Mouse (Mus musculus) B cell, adult 2 months (primary cell): ENCODE results near the gene Fam89b.
A peak's percentile ranks its signal among the peaks of the same experiment; 100 is the strongest.
"Not testable (repeated sequence)": the region's sequence is repeated elsewhere in the genome, so short reads cannot be mapped to it uniquely, and the experiment has no call there.

Experiments used
- DNase-seq, 2 experiments: peaks; one replicate each; pipeline ENCODE4 v3.0.0; 2022

The Fam89b gene

GRCm38 (mm10) chr19:5710068-5710467 is 19.4 kb downstream of the Fam89b start:
- DNase-seq: no peak

- DNase-seq: peak in 1 of 2 experiments; percentile 15
Observed at GRCm38 (mm10) chr19:5704801-5705571, 24.5 kb downstream of the Fam89b start.

DNA sequence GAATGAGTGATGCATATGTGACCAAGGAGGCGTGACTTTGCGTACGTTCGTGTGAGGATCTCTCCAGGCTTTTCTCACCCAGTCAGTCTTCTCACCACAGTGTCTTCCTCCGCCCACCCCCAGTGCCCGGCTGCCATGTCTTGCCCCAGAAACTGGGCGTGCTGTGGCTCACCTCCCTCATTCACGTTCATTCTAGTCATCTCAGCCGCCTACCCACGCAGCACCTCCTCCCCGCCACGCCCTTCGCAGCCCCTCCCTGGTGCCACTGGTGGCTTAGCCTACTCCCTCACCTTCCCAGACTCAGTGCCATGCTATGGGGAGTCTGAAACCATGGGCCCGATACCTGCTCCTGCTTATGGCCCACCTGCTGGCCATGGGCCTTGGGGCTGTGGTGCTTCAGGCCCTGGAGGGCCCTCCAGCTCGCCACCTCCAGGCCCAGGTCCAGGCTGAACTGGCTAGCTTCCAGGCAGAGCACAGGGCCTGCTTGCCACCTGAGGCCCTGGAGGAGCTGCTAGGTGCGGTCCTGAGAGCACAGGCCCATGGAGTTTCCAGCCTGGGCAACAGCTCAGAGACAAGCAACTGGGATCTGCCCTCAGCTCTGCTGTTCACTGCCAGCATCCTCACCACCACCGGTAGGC is 25.2 kb downstream of the Fam89b start, which contains the start of gene Kcnk7:
Gene Kcnk7, plus strand, starts transcription at position 205 of the 638 bp plus-strand sequence.
- no peak for DNase-seq

DNA sequence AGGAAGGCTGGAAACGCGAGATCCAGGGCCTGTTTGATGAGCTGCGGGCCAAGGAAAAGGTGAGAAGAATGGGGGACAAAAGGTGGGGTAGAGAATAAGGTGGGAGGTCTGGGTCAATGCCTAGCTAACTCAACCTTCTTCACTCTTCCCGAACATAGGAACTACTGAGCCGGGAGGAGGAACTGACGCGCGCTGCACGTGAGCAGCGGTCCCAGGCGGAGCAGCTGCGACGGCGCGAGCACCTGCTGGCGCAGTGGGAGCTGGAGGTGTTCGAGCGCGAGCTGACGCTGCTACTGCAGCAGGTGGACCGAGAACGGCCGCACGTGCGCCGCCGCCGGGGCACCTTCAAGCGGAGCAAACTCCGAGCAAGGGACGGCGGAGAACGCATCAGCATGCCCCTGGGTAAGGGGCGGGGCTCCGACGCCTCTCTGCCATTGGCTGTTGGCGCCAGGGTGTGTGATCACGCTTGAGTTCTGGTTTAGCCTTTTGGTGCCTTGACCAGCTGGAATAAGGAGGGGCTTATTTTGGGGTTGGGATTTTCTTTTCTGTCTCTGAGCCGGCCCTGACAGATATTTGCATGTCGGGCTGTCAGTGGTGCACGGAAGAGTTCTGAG is 33.5 kb downstream of the Fam89b start:
- no peak for DNase-seq

DNA sequence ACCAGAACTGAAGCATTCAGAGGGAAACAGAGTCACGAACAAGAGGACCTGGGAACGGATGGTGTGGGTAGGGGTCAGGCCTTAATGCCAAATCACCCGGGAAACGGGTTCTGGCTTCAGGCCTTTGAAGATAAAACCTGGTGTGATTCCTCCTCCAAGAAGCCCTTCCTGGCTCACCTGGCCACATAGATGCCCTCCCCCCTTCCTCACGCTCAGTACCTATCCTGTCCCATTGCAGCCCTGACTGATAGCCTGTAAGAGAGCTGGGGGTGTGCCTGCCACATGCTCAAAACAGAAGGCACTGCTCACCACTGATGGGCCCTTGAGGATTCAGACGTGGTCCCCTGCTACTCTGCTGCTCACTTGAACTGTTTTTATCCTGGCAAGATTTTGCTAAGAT is 35.7 kb downstream of the Fam89b start:
- DNase-seq: no peak

GRCm38 (mm10) chr19:5692913-5693396 is 36.5 kb downstream of the Fam89b start:
- DNase-seq: no peak

DNA sequence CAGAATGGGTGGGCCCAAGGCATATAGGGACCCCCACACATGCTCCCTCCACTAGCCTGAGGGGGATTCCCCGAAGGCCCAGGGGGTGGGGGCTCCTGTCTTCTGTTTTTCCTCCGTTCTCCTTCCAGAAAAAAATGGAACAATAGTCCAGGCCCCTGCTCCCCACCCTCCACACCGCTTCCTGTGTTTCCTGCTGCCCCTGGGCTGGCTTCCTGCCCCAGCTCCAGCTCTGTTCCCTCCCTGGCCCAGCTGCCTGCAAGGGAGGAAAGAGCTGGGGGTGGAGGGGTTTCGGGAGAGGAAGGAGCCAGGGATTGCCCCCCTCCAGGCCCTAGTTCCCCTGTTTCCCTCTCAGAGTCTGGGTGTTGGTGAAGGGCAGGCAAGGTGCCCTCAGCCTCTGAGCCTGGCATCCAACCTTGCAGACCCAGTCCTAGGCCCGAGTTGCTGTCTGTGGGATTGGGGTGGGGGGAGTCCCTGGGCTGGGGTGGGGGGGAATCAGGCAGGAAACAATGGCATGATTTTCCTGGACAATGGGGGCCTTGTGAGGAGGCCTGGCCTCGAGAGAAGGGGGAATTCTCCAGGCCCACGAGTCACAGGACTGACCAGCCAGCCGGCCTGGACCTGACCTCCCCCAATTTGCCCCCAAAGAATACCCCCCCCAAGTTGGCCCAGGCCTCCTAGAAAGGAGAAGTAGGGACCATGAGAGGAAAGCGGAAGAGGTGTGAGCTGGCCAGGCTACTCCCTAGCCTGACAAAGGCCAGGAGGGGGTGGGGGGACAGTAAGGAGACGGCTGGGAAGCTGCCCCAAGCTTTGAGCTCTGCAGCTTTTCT is 37.2 kb downstream of the Fam89b start:
- no peak for DNase-seq

DNA sequence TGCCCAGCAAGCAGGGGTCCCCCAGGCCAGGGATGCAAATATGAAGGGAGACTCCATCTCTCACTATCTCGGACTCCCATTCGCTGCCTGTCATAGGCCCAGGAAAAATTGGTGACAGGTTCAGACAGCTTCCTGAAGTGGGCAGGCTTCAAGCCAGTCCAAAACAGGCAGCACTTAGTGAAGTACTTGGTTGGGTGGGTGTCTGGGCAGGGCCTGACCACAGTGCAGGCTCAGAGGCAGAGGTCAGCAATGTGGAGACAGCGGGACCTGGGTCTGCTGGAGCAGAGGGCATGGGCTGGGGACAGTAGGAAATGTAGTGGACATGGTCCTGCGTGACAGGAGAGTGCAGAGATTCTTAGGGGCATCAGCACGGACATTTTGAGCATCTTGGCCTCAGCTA is 37.9 kb downstream of the Fam89b start:
- no peak for DNase-seq

DNA sequence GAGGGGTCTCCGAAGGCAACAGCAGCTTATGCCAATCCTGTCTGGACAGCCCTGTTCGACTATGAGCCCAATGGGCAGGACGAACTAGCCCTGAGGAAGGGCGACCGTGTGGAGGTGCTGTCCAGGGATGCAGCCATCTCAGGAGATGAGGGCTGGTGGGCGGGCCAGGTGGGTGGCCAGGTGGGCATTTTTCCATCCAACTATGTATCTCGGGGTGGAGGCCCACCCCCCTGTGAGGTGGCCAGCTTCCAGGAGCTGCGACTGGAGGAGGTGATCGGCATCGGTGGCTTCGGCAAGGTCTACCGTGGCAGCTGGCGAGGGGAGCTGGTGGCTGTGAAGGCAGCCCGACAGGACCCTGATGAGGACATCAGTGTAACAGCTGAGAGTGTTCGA is 39.1 kb downstream of the Fam89b start:
- DNase-seq: no peak

- DNase-seq: peak; percentile 73 to 76
Observed at GRCm38 (mm10) chr19:5689565-5690342, 39.7 kb downstream of the Fam89b start.

DNA sequence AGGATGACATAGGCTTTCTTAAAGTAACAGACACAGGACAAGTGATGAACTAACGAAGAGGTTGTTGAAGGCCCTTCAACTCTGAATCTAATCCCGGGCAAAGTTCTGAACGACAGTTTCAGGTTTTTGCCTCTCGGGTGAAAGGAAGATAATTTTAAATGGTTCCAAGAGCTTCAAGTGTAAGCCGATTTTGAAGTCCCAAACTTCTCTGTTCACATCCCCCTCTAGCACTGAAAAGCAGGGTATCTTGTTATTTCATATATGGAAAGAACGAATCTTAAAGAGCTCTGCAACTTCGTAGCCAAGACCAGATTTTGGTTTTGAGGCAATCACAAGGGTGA is 40.4 kb downstream of the Fam89b start:
- no peak for DNase-seq

- DNase-seq: peak; percentile 90 to 91
Observed at GRCm38 (mm10) chr19:5688200-5689087, 41.0 kb downstream of the Fam89b start, which contains the start of the genes Map3k11 and Pcnx3. Gene Map3k11 (plus strand): TSS chr19:5688742. Gene Pcnx3 (minus strand): TSS chr19:5688908.

DNA sequence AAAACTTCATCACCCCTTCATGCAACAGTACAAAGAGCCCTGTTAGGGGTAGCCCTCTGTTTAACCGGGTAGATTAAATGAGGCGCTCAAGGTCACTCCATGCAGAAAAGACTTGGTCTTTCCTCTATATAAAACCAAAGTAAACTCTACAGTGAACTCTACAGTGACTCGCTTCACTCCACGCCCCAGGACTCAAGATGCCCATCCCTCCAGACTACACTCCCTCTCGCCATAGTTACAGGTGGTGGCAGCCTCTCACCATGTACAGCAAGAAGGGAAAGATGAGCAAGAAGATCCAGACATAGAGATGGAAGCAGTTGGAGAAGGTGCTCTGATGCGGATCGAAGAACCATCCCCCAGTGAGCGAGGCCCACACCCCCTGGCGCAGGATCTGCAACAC is 41.7 kb downstream of the Fam89b start:
- DNase-seq: peak in 1 of 2 experiments; percentile 8

DNA sequence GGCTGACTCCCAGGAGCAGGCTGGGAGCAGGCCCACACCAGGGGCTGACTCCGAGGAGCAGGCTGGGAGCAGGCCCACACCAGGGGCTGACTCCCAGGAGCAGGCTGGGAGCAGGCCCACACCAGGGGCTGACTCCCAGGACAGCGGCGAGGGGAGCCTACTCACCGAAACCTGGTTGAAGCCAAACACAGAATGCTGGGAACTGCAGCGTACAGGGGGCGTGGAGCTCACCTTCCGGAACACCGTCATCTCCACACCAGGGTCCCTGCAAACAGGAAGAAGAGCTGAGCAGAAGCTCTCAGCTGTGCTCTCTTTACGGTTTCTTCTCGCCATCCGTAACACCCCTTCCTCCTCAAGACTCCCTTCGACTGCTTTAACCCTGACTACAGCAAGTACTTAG is 42.5 kb downstream of the Fam89b start:
- not testable (repeated sequence) for DNase-seq

GRCm38 (mm10) chr19:5686437-5686836 is 43.0 kb downstream of the Fam89b start:
- DNase-seq: no peak

- DNase-seq: no peak
Observed at GRCm38 (mm10) chr19:5685861-5686260, 43.6 kb downstream of the Fam89b start.

- no peak for DNase-seq
Observed at GRCm38 (mm10) chr19:5685431-5685830, 44.0 kb downstream of the Fam89b start.

DNA sequence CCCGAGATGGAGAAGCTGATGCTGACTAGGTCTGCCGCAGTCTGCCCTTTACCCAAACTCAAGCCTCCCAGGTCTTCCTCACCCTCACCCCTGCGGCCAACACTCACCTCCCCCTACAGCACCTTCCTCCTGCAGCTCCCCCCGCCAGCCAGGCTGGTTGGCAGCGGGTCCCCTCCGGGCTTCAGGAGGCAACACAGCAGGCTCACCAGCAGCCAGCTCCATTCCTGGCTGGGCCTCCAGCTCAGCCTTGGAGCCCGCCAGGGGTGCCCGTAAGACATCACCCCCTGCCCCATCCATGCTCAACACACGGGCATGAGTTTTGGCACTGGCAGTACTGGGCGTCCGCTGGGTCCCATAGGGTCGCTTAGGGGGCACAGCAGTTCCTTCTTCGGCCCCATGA is 44.5 kb downstream of the Fam89b start:
- DNase-seq: no peak

- no peak for DNase-seq
Observed at GRCm38 (mm10) chr19:5684236-5684635, 45.2 kb downstream of the Fam89b start.

GRCm38 (mm10) chr19:5680432-5680831 is 49.0 kb downstream of the Fam89b start:
- DNase-seq: no peak
